Mouse (Mus musculus) hindbrain, embryonic 11.5 days (tissue): Measurements from ENCODE around the gene Spta1. TPM values are rescaled to one million over a fixed set of nuclear protein-coding genes. Genes with fewer than 3 reads are reported as not detected.

Experiments
- ATAC-seq: fragments of 200-750 bp; cut with Nextera tagmentation; 2 replicates; pipeline ENCODE4 v1.8.0; 2017; ENCODE audit warnings: mild to moderate bottlenecking, moderate TSS enrichment, moderate library complexity; ENCODE audit not compliant: low FRiP score
- DNase-seq: peaks from one replicate; pipeline ENCODE4 v3.0.0-alpha.2; 2015; ENCODE audit warnings: low spot score
- H3K27ac ChIP-seq: fragments of 300-500 bp; sonication (generic); 2 replicates; pipeline ENCODE4 v1.5.1; 2014; ENCODE audit warnings: mild to moderate bottlenecking, low read depth, low read length
- H3K27me3 ChIP-seq: fragments of 300-500 bp; sonication (generic); 2 replicates; pipeline ENCODE4 v1.6.1; 2014; ENCODE audit warnings: mild to moderate bottlenecking, low read length, moderate library complexity, mixed read lengths; ENCODE audit not compliant: control insufficient read depth, insufficient read depth
- H3K36me3 ChIP-seq: fragments of 300-500 bp; sonication (generic); 2 replicates; pipeline ENCODE4 v1.6.1; 2014; ENCODE audit warnings: mild to moderate bottlenecking, low read length, moderate library complexity, mixed read lengths; ENCODE audit not compliant: control insufficient read depth, insufficient read depth
- H3K4me1 ChIP-seq: fragments of 300-500 bp; sonication (generic); replicated peaks from 2 replicates; pipeline ENCODE4 v1.6.1; 2014; ENCODE audit warnings: low read length, mixed read lengths; ENCODE audit not compliant: control insufficient read depth, insufficient read depth
- H3K4me2 ChIP-seq: fragments of 300-500 bp; sonication (generic); replicated peaks from 2 replicates; pipeline ENCODE4 v1.6.1; 2014; ENCODE audit warnings: mild to moderate bottlenecking, low read depth, low read length
- H3K4me3 ChIP-seq: fragments of 300-500 bp; sonication (generic); 2 replicates; pipeline ENCODE4 v1.5.1; 2014; ENCODE audit warnings: low read depth, low read length
- H3K9ac ChIP-seq: fragments of 300-500 bp; sonication (generic); 2 replicates; pipeline ENCODE4 v1.6.1; 2014; ENCODE audit warnings: low read depth, low read length
- H3K9me3 ChIP-seq: fragments of 300-500 bp; sonication (generic); 2 replicates; pipeline ENCODE4 v1.6.1; 2016; ENCODE audit warnings: low read length; ENCODE audit not compliant: control insufficient read depth
- WGBS: fragments of 180-500 bp; shearing (Covaris S2); extraction: QIAGEN DNeasy Blood & Tissue Kit; methylation state at CpG from one replicate; pipeline ENCODE4 v1.1.7; 2014; 5-methylcytosine and 5-hydroxymethylcytosine counted together
- polyA plus RNA-seq: library from polyadenylated mRNA; unstranded; fragments of >200 nt; fragmentation: Nextera tagmentation; extraction: Ambion mirVana; gene quantifications from 2 replicates; pipeline ENCODE4 v1.2.1, GENCODE M21; 2014

The Spta1 gene
- polyA plus RNA-seq, 1 experiment from 2014 or later, result 2.9 TPM

GRCm38 (mm10) chr1:174239916-174240315, 67.3 kb downstream of the Spta1 start:
- Histone ChIP-seq H3K4me2 (no peak overlapping the region), H3K27ac (no peak overlapping the region), H3K4me1 (no peaks in the 10 kb centered on the region), H3K9ac (no peak overlapping the region), H3K27me3 (no peaks in the 10 kb centered on the region), H3K9me3 (no peaks in the 10 kb centered on the region), H3K4me3 (no peak overlapping the region), H3K36me3 (no peaks in the 10 kb centered on the region)
- no peak for DNase-seq
- ATAC-seq, result no peak
- WGBS, result 94% methylated on average over 4 of the region's 4 CpGs

- no peak for ATAC-seq
- no peaks in the 10 kb centered on the region for H3K36me3 ChIP-seq
- no peaks in the 10 kb centered on the region for H3K9me3 ChIP-seq
- H3K27me3 ChIP-seq, result no peaks in the 10 kb centered on the region
- DNase-seq, result no peak
- H3K4me3 ChIP-seq, result no peak overlapping the region
- H3K4me2 ChIP-seq, result no peak overlapping the region
- H3K27ac ChIP-seq, result no peak overlapping the region
- H3K9ac ChIP-seq, result no peak overlapping the region
- WGBS, result 88% methylated on average over 2 of the region's 2 CpGs
- no peaks in the 10 kb centered on the region for H3K4me1 ChIP-seq
Measured at GRCm38 (mm10) chr1:174244621-174245020, 72.0 kb downstream of the Spta1 start.

GRCm38 (mm10) chr1:174246080-174246479, 73.5 kb downstream of the Spta1 start:
- DNase-seq, result no peak
- Histone ChIP-seq H3K4me2 (no peak overlapping the region), H3K4me3 (no peak overlapping the region), H3K27ac (no peak overlapping the region), H3K36me3 (no peaks in the 10 kb centered on the region), H3K9me3 (no peaks in the 10 kb centered on the region), H3K27me3 (no peaks in the 10 kb centered on the region), H3K9ac (no peak overlapping the region), H3K4me1 (no peaks in the 10 kb centered on the region)
- ATAC-seq, result no peak
- WGBS, result 100% methylated on average over 1 of the region's 1 CpGs

- Histone ChIP-seq H3K27me3 (no peaks in the 10 kb centered on the region), H3K4me3 (no peak overlapping the region), H3K27ac (no peak overlapping the region), H3K4me2 (no peak overlapping the region), H3K36me3 (no peaks in the 10 kb centered on the region), H3K4me1 (no peaks in the 10 kb centered on the region), H3K9me3 (no peaks in the 10 kb centered on the region), H3K9ac (no peak overlapping the region)
- DNase-seq (no peak), ATAC-seq (no peak)
- WGBS, result 81% methylated on average over 6 of the region's 6 CpGs
Measured at GRCm38 (mm10) chr1:174247170-174247569, 74.6 kb downstream of the Spta1 start.

GRCm38 (mm10) chr1:174250376-174250775, 77.8 kb downstream of the Spta1 start:
- Histone ChIP-seq H3K36me3 (no peaks in the 10 kb centered on the region), H3K9me3 (no peaks in the 10 kb centered on the region), H3K4me3 (no peak overlapping the region), H3K27ac (no peak overlapping the region), H3K4me2 (no peak overlapping the region), H3K4me1 (no peaks in the 10 kb centered on the region), H3K9ac (no peak overlapping the region), H3K27me3 (no peaks in the 10 kb centered on the region)
- DNase-seq (no peak), ATAC-seq (no peak)
- 88% methylated on average over 2 of the region's 2 CpGs for WGBS

GRCm38 (mm10) chr1:174251961-174252360, 79.4 kb downstream of the Spta1 start, which contains the start of gene Olfr419:
Gene Olfr419, minus strand, starts transcription at chr1:174252061.
- Histone ChIP-seq H3K27me3 (no peaks in the 10 kb centered on the region), H3K4me3 (no peak within 1 kb of the TSS), H3K36me3 (no peaks in the 10 kb centered on the region), H3K4me1 (no peaks in the 10 kb centered on the region), H3K4me2 (no peak within 1 kb of the TSS), H3K9ac (no peak within 1 kb of the TSS), H3K9me3 (no peaks in the 10 kb centered on the region), H3K27ac (no peak within 1 kb of the TSS)
- ATAC-seq (no peak), DNase-seq (no peak)
- 84% methylated on average over 3 of the region's 3 CpGs for WGBS

GRCm38 (mm10) chr1:174267816-174268215, 95.2 kb downstream of the Spta1 start:
- Histone ChIP-seq H3K36me3 (no peaks in the 10 kb centered on the region), H3K4me3 (no peak overlapping the region), H3K4me1 (no peaks in the 10 kb centered on the region), H3K9me3 (no peaks in the 10 kb centered on the region), H3K27ac (no peak overlapping the region), H3K4me2 (no peak overlapping the region), H3K27me3 (no peaks in the 10 kb centered on the region), H3K9ac (no peak overlapping the region)
- ATAC-seq (peak; percentile 40; the same call in 1 of the 2 replicates), DNase-seq (no peak)
- 80% methylated on average over 4 of the region's 4 CpGs for WGBS

GRCm38 (mm10) chr1:174269162-174269561, 96.6 kb downstream of the Spta1 start:
- Histone ChIP-seq H3K27ac (no peak overlapping the region), H3K27me3 (no peaks in the 10 kb centered on the region), H3K36me3 (no peaks in the 10 kb centered on the region), H3K4me3 (no peak overlapping the region), H3K9ac (no peak overlapping the region), H3K9me3 (no peaks in the 10 kb centered on the region), H3K4me1 (no peaks in the 10 kb centered on the region), H3K4me2 (no peak overlapping the region)
- no peak for DNase-seq
- WGBS, result 85% methylated on average over 4 of the region's 4 CpGs
- ATAC-seq, result no peak

GRCm38 (mm10) chr1:174270643-174271042, 98.1 kb downstream of the Spta1 start:
- no peak for DNase-seq
- H3K9ac ChIP-seq, result no peak overlapping the region
- ATAC-seq, result no peak
- no peaks in the 10 kb centered on the region for H3K27me3 ChIP-seq
- H3K27ac ChIP-seq, result no peak overlapping the region
- H3K4me3 ChIP-seq, result no peak overlapping the region
- no peaks in the 10 kb centered on the region for H3K4me1 ChIP-seq
- 90% methylated on average over 3 of the region's 3 CpGs for WGBS
- H3K4me2 ChIP-seq, result no peak overlapping the region
- H3K9me3 ChIP-seq, result no peaks in the 10 kb centered on the region
- no peaks in the 10 kb centered on the region for H3K36me3 ChIP-seq
